Mouse (Mus musculus) testis, adult 2 months (tissue): Measurements from ENCODE around the gene Vmn1r41. TPM values are rescaled to one million over a fixed set of nuclear protein-coding genes. Genes with fewer than 3 reads are reported as not detected.

Experiments
- H3K27ac ChIP-seq: fragments of 200-500 bp; 2 replicates; pipeline ENCODE4 v1.5.1; 2012; ENCODE audit warnings: low read depth, low read length; ENCODE audit not compliant: control insufficient read depth, insufficient read depth
- H3K27me3 ChIP-seq: fragments of 200-500 bp; 2 replicates; pipeline ENCODE4 v1.6.1; 2012; ENCODE audit warnings: mild to moderate bottlenecking, low read length, moderate library complexity; ENCODE audit not compliant: control insufficient read depth, insufficient read depth
- H3K36me3 ChIP-seq: fragments of 200-500 bp; 2 replicates; pipeline ENCODE4 v1.6.1; 2012; ENCODE audit warnings: mild to moderate bottlenecking, low read length; ENCODE audit not compliant: control insufficient read depth, insufficient read depth
- H3K4me1 ChIP-seq: fragments of 200-500 bp; 2 replicates; pipeline ENCODE4 v1.6.1; 2012; ENCODE audit warnings: low read length; ENCODE audit not compliant: control insufficient read depth, insufficient read depth
- H3K4me3 ChIP-seq: fragments of 200-500 bp; 2 replicates; pipeline ENCODE4 v1.5.1; 2012; ENCODE audit warnings: low read depth, mild to moderate bottlenecking, low read length, moderate library complexity, mixed read lengths; ENCODE audit not compliant: control insufficient read depth
- CTCF ChIP-seq: fragments of 200-500 bp; IDR thresholded peaks from 2 replicates; pipeline ENCODE4 v1.5.1; 2012; ENCODE audit warnings: low read depth, mild to moderate bottlenecking, inconsistent platforms, low read length, moderate library complexity; ENCODE audit not compliant: control insufficient read depth, insufficient read depth, insufficient replicate concordance
- POLR2A ChIP-seq: fragments of 200-500 bp; IDR thresholded peaks from 2 replicates; pipeline ENCODE4 v1.6.1; 2012; ENCODE audit warnings: low read depth, mild to moderate bottlenecking, inconsistent platforms, low read length, moderate library complexity; ENCODE audit not compliant: control insufficient read depth
- polyA plus RNA-seq: library from polyadenylated mRNA; depleted of rRNA; stranded (reverse); fragments of >200 nt; gene quantifications from 2 replicates; pipeline ENCODE4 v1.2.3, GENCODE M21; 2012; rRNA removed

The Vmn1r41 gene
- not detected in 2 replicates for polyA plus RNA-seq

GRCm38 (mm10) chr6:89740466-89740865 is at the start of gene Vmn1r41:
Vmn1r41 (plus strand) TSS chr6:89740766.
- H3K27ac ChIP-seq: no peak within 1 kb of the TSS
- TF ChIP-seq POLR2A: no peak
- TF ChIP-seq CTCF: no peak
- H3K27me3 ChIP-seq: no peaks in the 10 kb centered on the region
- H3K4me3 ChIP-seq: no peak within 1 kb of the TSS
- no peaks in the 10 kb centered on the region for H3K4me1 ChIP-seq
- no peaks in the 10 kb centered on the region for H3K36me3 ChIP-seq

DNA sequence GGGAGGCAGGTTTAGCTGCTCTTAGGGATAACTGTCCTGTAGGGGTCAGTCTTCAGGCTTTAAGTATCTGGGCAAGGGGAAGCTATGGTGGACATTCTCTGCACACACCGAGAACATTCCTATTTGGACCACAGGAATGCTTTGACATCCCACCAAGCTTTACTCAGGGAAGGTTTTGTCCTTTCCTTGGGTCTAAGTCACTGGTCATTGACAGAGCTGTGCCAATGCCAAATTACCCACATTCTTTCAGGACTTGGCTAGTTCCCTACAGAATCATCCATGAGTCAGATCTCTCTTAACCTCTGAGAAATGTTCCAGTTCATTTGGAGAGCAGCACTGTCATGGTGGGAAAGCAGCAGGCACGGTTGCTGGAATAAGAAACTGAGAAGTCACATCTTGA is 33.9 kb upstream of the Vmn1r41 start:
- H3K27ac ChIP-seq: no peak overlapping the region
- no peaks in the 10 kb centered on the region for H3K36me3 ChIP-seq
- H3K4me1 ChIP-seq: no peaks in the 10 kb centered on the region; the same call in 1 of the 2 replicates
- no peak overlapping the region for H3K4me3 ChIP-seq
- TF ChIP-seq POLR2A (no peak), CTCF (no peak)
- no peaks in the 10 kb centered on the region for H3K27me3 ChIP-seq

- no peak within 1 kb of the TSS for H3K4me3 ChIP-seq
- no peak within 1 kb of the TSS for H3K27ac ChIP-seq
- no peaks in the 10 kb centered on the region for H3K27me3 ChIP-seq
- H3K4me1 ChIP-seq: no peaks in the 10 kb centered on the region; the same call in 1 of the 2 replicates
- no peaks in the 10 kb centered on the region for H3K36me3 ChIP-seq
- TF ChIP-seq CTCF (no peak), POLR2A (no peak)
Measured at GRCm38 (mm10) chr6:89707240-89707639, 33.3 kb upstream of the Vmn1r41 start, which contains the start of gene Vmn1r40. Vmn1r40 (plus strand) TSS chr6:89707540.

DNA sequence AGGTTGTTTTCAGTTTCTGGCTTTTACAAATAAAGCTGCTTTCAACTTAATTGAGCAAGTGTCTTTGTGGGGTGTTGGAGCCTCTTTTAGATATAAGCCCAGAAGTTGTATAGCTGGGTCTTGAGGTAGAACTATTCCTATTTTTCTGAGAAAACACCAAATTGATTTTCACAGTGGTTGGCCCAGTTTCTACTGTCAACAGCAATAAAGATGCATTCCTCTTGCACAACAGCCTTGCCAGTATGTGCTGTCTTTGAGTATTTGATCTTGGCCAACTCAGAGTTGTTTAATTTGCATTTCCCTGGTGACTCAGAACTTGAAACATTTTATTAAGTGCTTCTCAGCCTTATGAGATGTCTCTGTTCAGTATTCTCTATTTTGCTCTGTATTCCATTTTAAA is 22.5 kb upstream of the Vmn1r41 start:
- TF ChIP-seq CTCF (no peak), POLR2A (no peak)
- H3K4me1 ChIP-seq: no peaks in the 10 kb centered on the region
- H3K27ac ChIP-seq: no peak overlapping the region
- H3K4me3 ChIP-seq: no peak overlapping the region
- H3K27me3 ChIP-seq: no peaks in the 10 kb centered on the region
- H3K36me3 ChIP-seq: no peaks in the 10 kb centered on the region

DNA sequence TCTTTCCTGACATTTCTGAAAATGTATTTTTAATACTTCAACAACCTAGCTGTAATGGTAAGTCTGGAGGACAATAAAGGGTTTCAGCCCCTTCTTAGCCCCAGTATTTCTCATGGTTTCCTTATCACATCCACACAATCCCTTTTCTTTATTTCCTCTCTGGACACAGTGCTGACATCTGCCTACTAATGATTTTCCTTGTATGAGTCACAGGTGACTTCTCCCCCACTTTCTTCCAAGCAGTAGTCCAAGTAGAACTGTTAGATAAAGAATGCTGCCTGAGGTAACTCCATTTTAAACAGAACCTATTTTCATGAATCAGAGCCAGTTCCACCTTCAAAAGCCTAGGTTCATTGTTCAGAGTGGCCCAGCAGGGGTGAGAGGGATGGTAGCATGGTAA is 2.2 kb downstream of the Vmn1r41 start:
- H3K4me3 ChIP-seq: no peak overlapping the region
- no peaks in the 10 kb centered on the region for H3K36me3 ChIP-seq
- no peaks in the 10 kb centered on the region for H3K4me1 ChIP-seq
- no peaks in the 10 kb centered on the region for H3K27me3 ChIP-seq
- TF ChIP-seq CTCF: no peak
- no peak for TF ChIP-seq POLR2A
- no peak overlapping the region for H3K27ac ChIP-seq

- H3K27ac ChIP-seq: no peak overlapping the region
- no peak overlapping the region for H3K4me3 ChIP-seq
- H3K4me1 ChIP-seq: no peaks in the 10 kb centered on the region
- no peaks in the 10 kb centered on the region for H3K27me3 ChIP-seq
- TF ChIP-seq CTCF: no peak
- no peaks in the 10 kb centered on the region for H3K36me3 ChIP-seq
Measured at GRCm38 (mm10) chr6:89790231-89790630, 49.7 kb downstream of the Vmn1r41 start.

Other genes with a start within 250 kb of the Vmn1r41 start
- 677 and 783 TPM in 2 replicates for gene Chchd6, start 145.1 kb upstream of the Vmn1r41 start, polyA plus RNA-seq
- gene Txnrd3, start 96.8 kb upstream of the Vmn1r41 start, polyA plus RNA-seq: 199 and 208 TPM in 2 replicates
- 0.52 and 1.3 TPM in 2 replicates for gene Vmn1r40, start 33.2 kb upstream of the Vmn1r41 start, polyA plus RNA-seq
- gene Vmn1r42, start 135.6 kb downstream of the Vmn1r41 start, polyA plus RNA-seq: 0.05 and 0.06 TPM in 2 replicates
- 0.93 and 1.2 TPM in 2 replicates for gene Vmn1r43, start 135.6 kb downstream of the Vmn1r41 start, polyA plus RNA-seq
- 0.09 and 0.41 TPM in 2 replicates for gene Vmn1r44, start 142.9 kb downstream of the Vmn1r41 start, polyA plus RNA-seq
- gene Vmn1r45, start 199.8 kb downstream of the Vmn1r41 start, polyA plus RNA-seq: not detected in 2 replicates
- not detected in 2 replicates for gene Vmn1r46, start 228.5 kb downstream of the Vmn1r41 start, polyA plus RNA-seq